Mouse (Mus musculus) midbrain, embryonic 14.5 days (tissue): Measurements from ENCODE around the gene Vps51. TPM values are rescaled to one million over a fixed set of nuclear protein-coding genes. Genes with fewer than 3 reads are reported as not detected.

Experiments used
- ATAC-seq: fragments of 200-750 bp; cut with Nextera tagmentation; 2 replicates; pipeline ENCODE4 v1.8.0; 2017; ENCODE audit warnings: moderate number of reproducible peaks, moderate library complexity; ENCODE audit not compliant: low FRiP score, low TSS enrichment
- DNase-seq: peaks from one replicate; pipeline ENCODE4 v3.0.0-alpha.2; 2015
- H3K27ac ChIP-seq: fragments of 300-500 bp; sonication (generic); replicated peaks from 2 replicates; pipeline ENCODE4 v1.5.1; 2014; ENCODE audit warnings: mild to moderate bottlenecking, low read depth, low read length, moderate library complexity
- H3K27me3 ChIP-seq: fragments of 300-500 bp; sonication (generic); 2 replicates; pipeline ENCODE4 v1.6.1; 2014; ENCODE audit warnings: low read length, control low read depth, mixed read lengths; ENCODE audit not compliant: control insufficient read depth, insufficient read depth
- H3K36me3 ChIP-seq: fragments of 300-500 bp; sonication (generic); 2 replicates; pipeline ENCODE4 v1.6.1; 2014; ENCODE audit warnings: low read length, control low read depth; ENCODE audit not compliant: control insufficient read depth, insufficient read depth
- H3K4me1 ChIP-seq: fragments of 300-500 bp; sonication (generic); 2 replicates; pipeline ENCODE4 v1.6.1; 2014; ENCODE audit warnings: mild to moderate bottlenecking, antibody characterized with exemption, low read length, control low read depth; ENCODE audit not compliant: control insufficient read depth, insufficient read depth
- H3K4me2 ChIP-seq: fragments of 300-500 bp; sonication (generic); 2 replicates; pipeline ENCODE4 v1.6.1; 2014; ENCODE audit warnings: mild to moderate bottlenecking, low read length, moderate library complexity
- H3K4me3 ChIP-seq: fragments of 300-500 bp; sonication (generic); replicated peaks from 2 replicates; pipeline ENCODE4 v1.5.1; 2014; ENCODE audit warnings: low read depth, low read length
- H3K9ac ChIP-seq: fragments of 300-500 bp; sonication (generic); replicated peaks from 2 replicates; pipeline ENCODE4 v1.6.1; 2014; ENCODE audit warnings: mild to moderate bottlenecking, low read length, moderate library complexity
- H3K9me3 ChIP-seq: fragments of 300-500 bp; sonication (generic); 2 replicates; pipeline ENCODE4 v1.6.1; 2016; ENCODE audit warnings: low read length, control low read depth, mixed read lengths; ENCODE audit not compliant: control insufficient read depth
- WGBS: fragments of 180-500 bp; shearing (Covaris S2); extraction: QIAGEN DNeasy Blood & Tissue Kit; methylation state at CpG from one replicate; pipeline ENCODE4 v1.1.7; 2014; 5-methylcytosine and 5-hydroxymethylcytosine counted together
- polyA plus RNA-seq: library from polyadenylated mRNA; unstranded; fragments of >200 nt; fragmentation: Nextera tagmentation; extraction: Ambion mirVana; gene quantifications from 2 replicates; pipeline ENCODE4 v1.2.1, GENCODE M21; 2014

Gene Vps51
- polyA plus RNA-seq, 1 experiment from 2014 or later = 86.1 TPM

- H3K9me3 ChIP-seq = no peaks in the 10 kb centered on the region
- ATAC-seq (no peak), DNase-seq (no peak)
- no peaks in the 10 kb centered on the region for H3K36me3 ChIP-seq
- no peaks in the 10 kb centered on the region for H3K4me1 ChIP-seq
- no peak overlapping the region for H3K4me2 ChIP-seq
- H3K4me3 ChIP-seq = no peak overlapping the region
- H3K27ac ChIP-seq = no peak overlapping the region
- H3K27me3 ChIP-seq = no peaks in the 10 kb centered on the region
- H3K9ac ChIP-seq = no peak overlapping the region
Observed at GRCm38 (mm10) chr19:6037695-6038094, 39.3 kb downstream of the Vps51 start.

GRCm38 (mm10) chr19:6035966-6036585 lies 41.0 kb downstream of the Vps51 start:
- H3K9me3 ChIP-seq = no peaks in the 10 kb centered on the region
- no peak for ATAC-seq
- WGBS = 83% methylated on average over 9 of the region's 9 CpGs

DNA sequence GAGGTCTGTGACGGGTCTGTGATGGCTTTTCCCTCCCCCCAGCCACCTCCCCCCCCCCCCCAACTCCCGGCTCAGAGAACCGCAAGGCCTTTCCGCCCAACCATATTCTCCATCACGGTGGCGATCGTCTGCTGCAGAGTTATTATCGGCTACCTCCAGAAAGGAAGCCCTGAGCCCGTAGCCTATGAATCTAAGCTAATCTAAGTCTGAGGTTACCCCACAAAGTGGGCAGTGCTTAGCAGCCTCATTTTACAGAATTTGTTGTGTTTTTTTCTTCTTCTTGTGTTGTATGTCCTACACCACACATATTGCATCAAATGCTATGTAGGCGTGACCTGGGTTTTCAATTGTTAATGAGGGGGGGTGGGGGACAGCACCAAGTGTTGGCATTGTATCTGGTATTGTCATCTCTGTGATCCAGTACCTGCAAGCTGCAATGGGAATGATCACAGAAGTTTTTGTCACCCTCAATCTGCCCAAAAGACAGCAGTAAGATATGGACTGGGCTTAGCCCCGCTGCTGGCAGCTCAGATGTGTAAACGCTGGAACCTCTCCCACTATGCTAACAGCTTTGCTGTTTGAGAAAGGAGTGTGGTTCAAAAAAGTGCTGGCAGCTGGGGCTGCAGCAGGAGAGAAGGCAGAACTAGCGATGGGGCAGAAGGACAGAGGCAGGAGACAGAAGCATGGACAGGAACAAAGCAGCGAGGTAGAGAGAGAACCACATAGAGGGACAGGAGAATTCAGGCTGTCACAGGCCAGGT lies 46.3 kb downstream of the Vps51 start:
- Histone ChIP-seq H3K4me2 (no peak overlapping the region), H3K27me3 (no peaks in the 10 kb centered on the region), H3K4me1 (no peaks in the 10 kb centered on the region), H3K9ac (no peak overlapping the region), H3K4me3 (no peak overlapping the region), H3K36me3 (no peaks in the 10 kb centered on the region), H3K9me3 (no peaks in the 10 kb centered on the region), H3K27ac (no peak overlapping the region)
- ATAC-seq (no peak), DNase-seq (no peak)
- 75% methylated on average over 14 of the region's 14 CpGs for WGBS

More at GRCm38 (mm10) chr19:6035966-6036585, 41.0 kb downstream of the Vps51 start:
- Histone ChIP-seq H3K27me3 (no peaks in the 10 kb centered on the region), H3K4me2 (no peak overlapping the region), H3K4me3 (no peak overlapping the region), H3K9ac (no peak overlapping the region), H3K36me3 (no peaks in the 10 kb centered on the region), H3K27ac (no peak overlapping the region), H3K4me1 (no peaks in the 10 kb centered on the region)
- no peak for DNase-seq

DNA sequence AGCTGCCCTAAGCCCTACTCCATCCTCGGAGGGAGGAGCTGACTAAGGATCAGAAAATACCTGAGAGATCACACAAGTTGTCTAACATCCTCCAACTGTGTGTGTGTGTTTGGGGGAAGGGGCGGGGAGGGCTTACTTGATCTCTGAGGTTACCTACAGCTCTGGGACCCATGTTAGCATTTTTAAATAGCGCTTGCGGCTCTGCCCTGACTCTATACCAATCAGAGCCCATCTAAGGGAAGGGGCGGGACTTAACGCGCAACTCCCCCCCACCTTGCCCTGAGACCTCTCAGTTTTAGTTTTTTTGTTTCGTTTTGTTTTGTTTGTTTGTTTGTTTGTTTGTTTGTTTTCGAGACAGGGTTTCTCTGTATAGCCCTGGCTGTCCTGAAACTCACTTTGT lies 47.6 kb downstream of the Vps51 start:
- no peak for DNase-seq
- 79% methylated on average over 9 of the region's 9 CpGs for WGBS
- H3K4me2 ChIP-seq = no peak overlapping the region
- H3K9ac ChIP-seq = no peak overlapping the region
- no peaks in the 10 kb centered on the region for H3K27me3 ChIP-seq
- no peaks in the 10 kb centered on the region for H3K9me3 ChIP-seq
- no peaks in the 10 kb centered on the region for H3K4me1 ChIP-seq
- ATAC-seq = no peak
- no peak overlapping the region for H3K27ac ChIP-seq
- H3K4me3 ChIP-seq = no peak overlapping the region
- H3K36me3 ChIP-seq = no peaks in the 10 kb centered on the region

GRCm38 (mm10) chr19:6028991-6029390 lies 48.0 kb downstream of the Vps51 start:
- DNase-seq = no peak
- Histone ChIP-seq H3K9ac (no peak overlapping the region), H3K36me3 (no peaks in the 10 kb centered on the region), H3K27ac (no peak overlapping the region), H3K9me3 (no peaks in the 10 kb centered on the region), H3K27me3 (no peaks in the 10 kb centered on the region), H3K4me1 (no peaks in the 10 kb centered on the region), H3K4me3 (no peak overlapping the region), H3K4me2 (no peak overlapping the region)
- ATAC-seq = no peak
- WGBS = 91% methylated on average over 6 of the region's 6 CpGs

- Histone ChIP-seq H3K4me1 (no peaks in the 10 kb centered on the region), H3K4me3 (no peak overlapping the region), H3K36me3 (no peaks in the 10 kb centered on the region), H3K4me2 (no peak overlapping the region), H3K9ac (no peak overlapping the region), H3K27ac (no peak overlapping the region), H3K27me3 (no peaks in the 10 kb centered on the region), H3K9me3 (no peaks in the 10 kb centered on the region)
- 86% methylated on average over 7 of the region's 7 CpGs for WGBS
- no peak for ATAC-seq
- DNase-seq = no peak
Observed at GRCm38 (mm10) chr19:6023930-6024329, 53.1 kb downstream of the Vps51 start.

DNA sequence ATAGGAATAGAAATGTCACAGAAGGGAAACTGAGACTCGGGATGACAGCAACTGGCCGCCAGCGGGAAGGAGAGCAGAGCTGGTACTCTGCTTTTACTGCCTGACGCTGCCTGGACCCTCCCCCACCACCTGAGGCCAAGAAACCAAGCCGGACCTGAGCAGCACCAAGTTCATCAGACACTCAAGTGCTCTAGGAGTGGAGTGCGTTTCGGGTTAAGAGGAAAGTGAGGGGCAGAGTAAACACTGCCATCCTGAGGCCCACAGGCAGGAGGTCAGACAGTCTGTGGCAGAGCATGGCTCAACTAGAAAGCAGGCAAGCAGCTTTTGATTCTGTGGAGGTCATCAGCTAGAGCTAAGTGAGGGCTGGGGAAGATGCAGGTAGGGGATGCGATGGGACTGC lies 54.0 kb downstream of the Vps51 start:
- WGBS = 68% methylated on average over 8 of the region's 8 CpGs
- Histone ChIP-seq H3K4me3 (no peak overlapping the region), H3K9ac (no peak overlapping the region), H3K4me1 (no peaks in the 10 kb centered on the region), H3K27me3 (no peaks in the 10 kb centered on the region), H3K4me2 (no peak overlapping the region), H3K36me3 (no peaks in the 10 kb centered on the region), H3K27ac (no peak overlapping the region), H3K9me3 (no peaks in the 10 kb centered on the region)
- DNase-seq (no peak), ATAC-seq (no peak)

DNA sequence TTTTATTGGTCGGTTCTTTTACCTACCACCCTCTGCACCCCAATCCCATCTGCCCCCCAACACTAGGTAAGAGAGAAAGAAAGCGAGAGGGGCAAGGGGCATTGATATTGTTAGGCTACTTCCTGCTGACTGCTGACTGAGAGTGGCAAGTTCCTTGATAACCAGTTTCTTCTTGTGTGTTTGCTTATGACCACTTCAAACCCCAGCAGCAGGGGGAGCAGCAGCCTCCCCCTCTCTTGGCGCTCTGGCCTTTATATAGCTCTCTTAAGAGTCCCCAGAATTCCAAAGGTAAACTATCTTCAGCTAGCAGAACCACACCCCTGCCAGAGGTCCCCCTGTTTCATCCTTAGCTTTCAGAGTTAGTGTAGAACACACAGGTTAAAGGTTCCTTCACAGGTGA lies 56.8 kb downstream of the Vps51 start:
- no peaks in the 10 kb centered on the region for H3K9me3 ChIP-seq
- no peak for ATAC-seq

More for the DNA sequence above, 56.8 kb downstream of the Vps51 start:
- Histone ChIP-seq H3K4me3 (no peak overlapping the region), H3K4me2 (no peak overlapping the region), H3K36me3 (no peaks in the 10 kb centered on the region), H3K27me3 (peaks cover 7% of the 10 kb centered on the region; the same call in 1 of the 2 replicates), H3K27ac (no peak overlapping the region), H3K9ac (no peak overlapping the region), H3K4me1 (no peaks in the 10 kb centered on the region)
- WGBS = 66% methylated on average over 3 of the region's 3 CpGs
- DNase-seq = no peak
